23 mouse cellular contexts compared by ENCODE assay signal in the genomic region with DNA sequence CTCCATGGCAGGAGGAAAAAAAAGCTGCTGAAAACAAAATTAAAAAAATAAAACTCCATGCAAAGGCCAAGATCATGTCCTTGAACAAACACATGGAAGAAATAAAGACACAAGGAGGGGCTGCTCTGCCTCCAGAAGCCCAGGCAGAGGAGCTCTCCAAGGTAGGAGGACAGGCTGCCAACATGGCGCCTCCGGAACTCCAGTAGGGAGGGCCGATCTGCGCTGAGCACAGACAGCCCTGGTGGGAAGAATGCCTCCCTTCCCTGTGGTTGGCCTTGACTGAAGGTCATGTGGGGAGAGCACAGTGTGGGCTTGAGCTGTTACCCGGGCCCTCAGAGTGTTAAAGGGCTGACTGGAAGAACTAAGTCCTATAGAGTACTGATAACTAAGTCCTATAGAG. TPM values are rescaled to one million over a fixed set of nuclear protein-coding genes. Genes with fewer than 3 reads are reported as not detected.
A peak's percentile ranks its signal among the peaks of the same experiment; 100 is the strongest.
DNase-seq lines count a peak whose midpoint lies in the region; TF ChIP-seq lines count a peak whose summit lies in the region.
"Had no signal": no experiment of that assay in that cellular context is flagged by ENCODE, and none has a peak within 500 bp of the region (broad histone marks: within the 10 kb centered on the region; RNA-seq: fewer than 3 reads in every experiment).

No protein-coding gene starts in this region.

- no peak overlapping the region for H3K27ac ChIP-seq in left cerebral cortex, adult 2 months
- H3K27ac ChIP-seq: forebrain, embryonic 13.5 days; gastrocnemius, adult 2 months; hindbrain, embryonic 10.5 days; layer of hippocampus, adult 2 months; neural tube, embryonic 13.5 days had no signal

- TF ChIP-seq CTCF in left cerebral cortex, adult 2 months (IDR thresholded peaks at IDR 0.05): no peak

- intact Hi-C loops in left cerebral cortex, adult 2 months (cut with DNase I): no loop called here

- peak; percentile 9 to 17 for DNase-seq in cerebellum, postnatal 10 days
- no peak for DNase-seq in cerebellum, adult 8-10 months
- DNase-seq in ovary, adult 18-20 months (ENCODE audit: low spot score): peak; percentile 34
- DNase-seq in ovary, postnatal 14 days (ENCODE audit: low spot score): no peak
- DNase-seq in ZHBTc4 (ENCODE audit: low read depth, low spot score): peak; percentile 90
- DNase-seq in testis, postnatal 14 days (ENCODE audit: low spot score): peak; percentile 40
- no peak for DNase-seq in kidney, postnatal 14 days
- DNase-seq in left cerebral cortex, adult 2 months (ENCODE audit: extremely low spot score in 1 of 2, low spot score in 2 of 2): no peak
- DNase-seq: cerebellum, adult 11-12 months; cerebellum, postnatal 25 days; gastrocnemius, adult 2 months; kidney, adult 9 months; kidney, postnatal 25 days; lung, embryonic 14.5 days; lung, postnatal 36 days; midbrain, embryonic 14.5 days; right cerebral cortex, postnatal 14 days; thymus, postnatal 36 days had no signal

- no peak overlapping the region for H3K4me3 ChIP-seq in left cerebral cortex, adult 2 months
- H3K4me3 ChIP-seq: forebrain, embryonic 13.5 days; gastrocnemius, adult 2 months; hindbrain, embryonic 10.5 days; layer of hippocampus, adult 2 months; megakaryocyte, embryonic 14.5 days; neural tube, embryonic 13.5 days had no signal

RNA-seq across cellular contexts. Expression of a gene that starts 12.6 kb away (rescaled TPM):
- total RNA-seq in left cerebral cortex, adult 2 months (2021): 10 to 100 TPM; 77.8 to 92.1 TPM

RNA-seq across cellular contexts. Expression of a gene that starts 12.7 kb away (rescaled TPM):
- 1 to 10 TPM; 1.3 to 1.4 TPM for total RNA-seq in left cerebral cortex, adult 2 months (2021)

RNA-seq across cellular contexts. Expression of a gene that starts 47.2 kb away (rescaled TPM):
- total RNA-seq in left cerebral cortex, adult 2 months (2021): 1 to 10 TPM; 3.6 to 3.7 TPM

RNA-seq across cellular contexts. Expression of a gene that starts 59.4 kb away (rescaled TPM):
- 10 to 100 TPM; 41.9 to 49.2 TPM for total RNA-seq in left cerebral cortex, adult 2 months (2021)

Comparison
In these comparisons a context has a peak if more than half of its experiments do, and no peak if none do; other contexts are left out.
1. DNase-seq: peak in cerebellum, postnatal 10 days (2 of 2), ovary, adult 18-20 months (single experiment), ZHBTc4 (single experiment) and testis, postnatal 14 days (single experiment); none in cerebellum, adult 8-10 months (single experiment), ovary, postnatal 14 days (single experiment), kidney, postnatal 14 days (single experiment) and left cerebral cortex, adult 2 months (0 of 2).